In genomic region chr7:28826402-28826772, GRCm38 (mm10) we compare ENCODE assay signal across 9 mouse cellular contexts. TPM values are rescaled to one million over a fixed set of nuclear protein-coding genes. Genes with fewer than 3 reads are reported as not detected.
DNase-seq lines count a peak whose midpoint lies in the region; ATAC-seq and TF ChIP-seq lines count a peak whose summit lies in the region.
"Had no signal": no experiment of that assay in that cellular context is flagged by ENCODE, and none has a peak within 500 bp of the region (broad histone marks: within the 10 kb centered on the region; RNA-seq: fewer than 3 reads in every experiment).

No protein-coding gene starts in this region.

- no peak for DNase-seq in kidney, adult 9 months
- no peak for DNase-seq in MEL (ENCODE audit: low read depth, low spot score)
- no peak for DNase-seq in layer of hippocampus, adult 9-10 months (ENCODE audit: low spot score)
- DNase-seq in gastrocnemius, postnatal 4 days (ENCODE audit: low spot score in 2 of 2), result no peak
- DNase-seq: gastrocnemius, postnatal 14 days; retina, postnatal 1 day had no signal

- H3K27ac ChIP-seq in kidney, embryonic 14.5 days (ENCODE audit: low read depth, low read length), result no peak overlapping the region; the same call in 1 of the 2 replicates
- H3K27ac ChIP-seq in MEL (ENCODE audit: control insufficient read depth, low read depth, low read length), result no peak overlapping the region
- peak overlapping the region; percentile 92 for H3K27ac ChIP-seq in limb, embryonic 15.5 days

- H3K36me3 ChIP-seq in kidney, embryonic 14.5 days (ENCODE audit: control insufficient read depth, insufficient read depth, low read length), result peaks cover 26% of the 10 kb centered on the region
- H3K36me3 ChIP-seq in E14TG2a.4 (ENCODE audit: insufficient read depth, low read length) (peaks cover 60% of the 10 kb centered on the region), MEL (ENCODE audit: control insufficient read depth in 1 of 2, insufficient read depth in 2 of 2, low read length in 2 of 2) (peaks cover 11 to 43% of the 10 kb centered on the region in 2 experiments; a peak in 3 of 4 replicates)
- H3K36me3 ChIP-seq in limb, embryonic 15.5 days, result peaks cover 42% of the 10 kb centered on the region

- no peak overlapping the region for H3K4me3 ChIP-seq in kidney, embryonic 14.5 days (ENCODE audit: low read length)
- H3K4me3 ChIP-seq in E14TG2a.4 (replicated peaks; ENCODE audit: low read length) (peak overlapping the region; percentile 76), MEL (ENCODE audit: control insufficient read depth in 1 of 2, insufficient read depth in 1 of 2, low read depth in 2 of 2, low read length in 2 of 2) (no peak overlapping the region)
- H3K4me3 ChIP-seq in limb, embryonic 15.5 days, result peak overlapping the region; percentile 49

- TF ChIP-seq CTCF in E14TG2a.4 (conservative IDR thresholded peaks at IDR 0.05; ENCODE audit: low read length), result no peak
- no peak for TF ChIP-seq CTCF in MEL (IDR thresholded peaks at IDR 0.05 in 2 of 3, conservative IDR thresholded peaks at IDR 0.05 in 1 of 3; ENCODE audit: control insufficient read depth in 1 of 3, insufficient read depth in 1 of 3, low read depth in 2 of 3, low read length in 3 of 3, poor library complexity in 1 of 3, severe bottlenecking in 1 of 3)

- TF ChIP-seq POLR2A in MEL (IDR thresholded peaks at IDR 0.05; ENCODE audit: control insufficient read depth in 1 of 2, insufficient read depth in 1 of 2, low read depth in 1 of 2, low read length in 2 of 2, poor library complexity in 1 of 2), result no peak

- 0 out of 2 replicates have a peak overlapping the region, but pooled peaks have one; percentile 66 for H3K9ac ChIP-seq in kidney, embryonic 14.5 days (ENCODE audit: low read depth, low read length)
- peak overlapping the region; percentile 97 for H3K9ac ChIP-seq in MEL (ENCODE audit: control insufficient read depth, low read depth, low read length, poor library complexity, severe bottlenecking)
- no peak overlapping the region for H3K9ac ChIP-seq in limb, embryonic 15.5 days

- peaks cover 4% of the 10 kb centered on the region for H3K79me2 ChIP-seq in MEL (ENCODE audit: control insufficient read depth, insufficient read depth, low read length, poor library complexity)

- 95% methylated on average over 7 of the region's 7 CpGs for WGBS in kidney, embryonic 14.5 days
- WGBS in limb, embryonic 15.5 days, result 88% methylated on average over 7 of the region's 7 CpGs

- no peak for TF ChIP-seq EP300 in MEL (IDR thresholded peaks at IDR 0.05; ENCODE audit: low read depth in 1 of 2, low read length in 2 of 2)

- TF ChIP-seq RAD21 in MEL (IDR thresholded peaks at IDR 0.05; ENCODE audit: low read depth, low read length), result no peak

- no peaks in the 10 kb centered on the region for H3K27me3 ChIP-seq in kidney, embryonic 14.5 days (ENCODE audit: control insufficient read depth, insufficient read depth, low read length)
- H3K27me3 ChIP-seq in E14TG2a.4 (ENCODE audit: insufficient read depth, low read length) (no peaks in the 10 kb centered on the region), MEL (ENCODE audit: control insufficient read depth in 1 of 2, insufficient read depth in 2 of 2, low read length in 2 of 2) (no peaks in the 10 kb centered on the region)
- H3K27me3 ChIP-seq in limb, embryonic 15.5 days, result no peaks in the 10 kb centered on the region

- H3K4me2 ChIP-seq in kidney, embryonic 14.5 days (replicated peaks; ENCODE audit: low read depth, low read length), result peak overlapping the region; percentile 53
- peak overlapping the region; percentile 52; the same call in 1 of the 2 replicates for H3K4me2 ChIP-seq in limb, embryonic 15.5 days

- ATAC-seq in kidney, embryonic 14.5 days (ENCODE audit: low FRiP score, low TSS enrichment), result no peak
- ATAC-seq in limb, embryonic 15.5 days (ENCODE audit: insufficient number of reproducible peaks, low FRiP score, low TSS enrichment, low read depth), result no peak

- H3K9me3 ChIP-seq in kidney, embryonic 14.5 days (ENCODE audit: control insufficient read depth, low read length), result peaks cover 2% of the 10 kb centered on the region; the same call in 1 of the 2 replicates
- H3K9me3 ChIP-seq in E14TG2a.4 (ENCODE audit: low read length) (peaks cover 5% of the 10 kb centered on the region), MEL (replicated peaks; ENCODE audit: insufficient read depth, low read length) (no peaks in the 10 kb centered on the region)
- H3K9me3 ChIP-seq in limb, embryonic 15.5 days, result no peaks in the 10 kb centered on the region

- no peaks in the 10 kb centered on the region for H3K4me1 ChIP-seq in kidney, embryonic 14.5 days (ENCODE audit: control insufficient read depth, insufficient read depth, low read length)
- H3K4me1 ChIP-seq in E14TG2a.4 (replicated peaks; ENCODE audit: low read depth, low read length) (peaks cover 60% of the 10 kb centered on the region), MEL (ENCODE audit: control insufficient read depth in 1 of 2, insufficient read depth in 2 of 2, low read length in 2 of 2) (peaks cover 6 to 37% of the 10 kb centered on the region in 2 experiments)
- H3K4me1 ChIP-seq in limb, embryonic 15.5 days, result peaks cover 22% of the 10 kb centered on the region

TF ChIP-seq in MEL, 35 proteins besides CTCF, POLR2A, EP300 and RAD21:
- TF ChIP-seq MAZ (IDR thresholded peaks at IDR 0.05; ENCODE audit: low read depth, low read length) (no peak), ELF1 (IDR thresholded peaks at IDR 0.05; ENCODE audit: low read depth, low read length) (no peak), MXI1 (IDR thresholded peaks at IDR 0.05; ENCODE audit: low read depth, low read length) (0 out of 2 replicates have a peak, but pooled peaks have one; percentile 2), TAL1 (IDR thresholded peaks at IDR 0.05; ENCODE audit: low read length) (no peak), E2F4 (IDR thresholded peaks at IDR 0.05; ENCODE audit: borderline replicate concordance, low read depth, low read length) (no peak), MAX (IDR thresholded peaks at IDR 0.05; ENCODE audit: low read length) (no peak)

RNA-seq across cellular contexts. Expression of gene Ech1, which starts 1.4 kb away (rescaled TPM):
- 134 and 150 TPM in 2 replicates for polyA plus RNA-seq in kidney, embryonic 14.5 days (2014; fragmentation: Nextera tagmentation; extraction: Ambion mirVana)
- 82.8 and 99.5 TPM in 2 replicates for total RNA-seq in MEL (2012; rRNA removed)
- polyA plus RNA-seq in MEL (2012; ENCODE audit: insufficient read depth in 1 of 2, insufficient read length in 2 of 2, low read depth in 1 of 2, low replicate concordance in 2 of 2, missing spikeins in 1 of 2), result 10 to 100 TPM in 1 of 2 experiments, not detected in 1; 74.7 TPM
- 217 and 232 TPM in 2 replicates for polyA plus RNA-seq in limb, embryonic 15.5 days (2015; fragmentation: Nextera tagmentation; extraction: Ambion mirVana)
- 100 to 1,000 TPM; 211 to 220 TPM for total RNA-seq in gastrocnemius, postnatal 4 days (2021)

RNA-seq across cellular contexts. Expression of gene Lgals4, which starts 7.3 kb away (rescaled TPM):
- 3.8 and 3.9 TPM in 2 replicates for polyA plus RNA-seq in kidney, embryonic 14.5 days (2014; fragmentation: Nextera tagmentation; extraction: Ambion mirVana)
- total RNA-seq in MEL (2012; rRNA removed), result 1.5 and 2.1 TPM in 2 replicates
- polyA plus RNA-seq in MEL (2012; ENCODE audit: insufficient read depth in 1 of 2, insufficient read length in 2 of 2, low read depth in 1 of 2, low replicate concordance in 2 of 2, missing spikeins in 1 of 2), result 1 to 10 TPM in 1 of 2 experiments, not detected in 1; 5.1 TPM
- polyA plus RNA-seq in limb, embryonic 15.5 days (2015; fragmentation: Nextera tagmentation; extraction: Ambion mirVana), result 11.6 and 13.8 TPM in 2 replicates
- total RNA-seq in gastrocnemius, postnatal 4 days (2021), result 1 to 10 TPM; 5.3 to 8.7 TPM

RNA-seq across cellular contexts. Expression of gene Hnrnpl, which starts 18.0 kb away (rescaled TPM):
- polyA plus RNA-seq in kidney, embryonic 14.5 days (2014; fragmentation: Nextera tagmentation; extraction: Ambion mirVana), result 283 and 322 TPM in 2 replicates
- total RNA-seq in MEL (2012; rRNA removed), result 246 and 303 TPM in 2 replicates
- 1,000 to 10,000 TPM in 1 of 2 experiments, 100 to 1,000 TPM in 1; 684 to 1,095 TPM for polyA plus RNA-seq in MEL (2012; ENCODE audit: insufficient read depth in 1 of 2, insufficient read length in 2 of 2, low read depth in 1 of 2, low replicate concordance in 2 of 2, missing spikeins in 1 of 2)
- 201 and 221 TPM in 2 replicates for polyA plus RNA-seq in limb, embryonic 15.5 days (2015; fragmentation: Nextera tagmentation; extraction: Ambion mirVana)
- total RNA-seq in gastrocnemius, postnatal 4 days (2021), result 100 to 1,000 TPM; 369 to 382 TPM

RNA-seq across cellular contexts. Expression of gene Lgals7, which starts 37.3 kb away (rescaled TPM):
- polyA plus RNA-seq in kidney, embryonic 14.5 days (2014; fragmentation: Nextera tagmentation; extraction: Ambion mirVana), result 1.1 and 4.0 TPM in 2 replicates
- total RNA-seq in MEL (2012; rRNA removed), result 27.7 and 37.8 TPM in 2 replicates
- 100 to 1,000 TPM in 1 of 2 experiments, not detected in 1; 138 TPM for polyA plus RNA-seq in MEL (2012; ENCODE audit: insufficient read depth in 1 of 2, insufficient read length in 2 of 2, low read depth in 1 of 2, low replicate concordance in 2 of 2, missing spikeins in 1 of 2)
- 171 and 257 TPM in 2 replicates for polyA plus RNA-seq in limb, embryonic 15.5 days (2015; fragmentation: Nextera tagmentation; extraction: Ambion mirVana)
- total RNA-seq in gastrocnemius, postnatal 4 days (2021), result 1 to 10 TPM in 1 of 2 experiments, under 1 TPM in 1; 0.52 to 2.3 TPM
- total RNA-seq: gastrocnemius, postnatal 14 days had no signal

RNA-seq across cellular contexts. Expression of gene Rinl, which starts 37.6 kb away (rescaled TPM):
- polyA plus RNA-seq in kidney, embryonic 14.5 days (2014; fragmentation: Nextera tagmentation; extraction: Ambion mirVana), result 2.9 and 5.6 TPM in 2 replicates
- 32.9 and 39.9 TPM in 2 replicates for total RNA-seq in MEL (2012; rRNA removed)
- 10 to 100 TPM in 1 of 2 experiments, not detected in 1; 63.9 TPM for polyA plus RNA-seq in MEL (2012; ENCODE audit: insufficient read depth in 1 of 2, insufficient read length in 2 of 2, low read depth in 1 of 2, low replicate concordance in 2 of 2, missing spikeins in 1 of 2)
- 4.7 and 5.6 TPM in 2 replicates for polyA plus RNA-seq in limb, embryonic 15.5 days (2015; fragmentation: Nextera tagmentation; extraction: Ambion mirVana)
- 1 to 10 TPM; 1.7 to 1.8 TPM for total RNA-seq in gastrocnemius, postnatal 4 days (2021)

Comparison
In these comparisons a context has a peak if more than half of its experiments do, and no peak if none do; other contexts are left out.
1. H3K4me3 ChIP-seq: peak in E14TG2a.4 (single experiment) and limb, embryonic 15.5 days (single experiment); none in kidney, embryonic 14.5 days (single experiment) and MEL (0 of 2).